Mouse (Mus musculus) heart, embryonic 14.5 days (tissue): ENCODE measurements around the gene Rhbdd1. TPM values are rescaled to one million over a fixed set of nuclear protein-coding genes. Genes with fewer than 3 reads are reported as not detected.

Experiments used
- ATAC-seq: fragments of 200-750 bp; cut with Nextera tagmentation; 2 replicates; pipeline ENCODE4 v1.8.0; 2017; ENCODE audit warnings: low read depth, moderate TSS enrichment; ENCODE audit not compliant: insufficient number of reproducible peaks, insufficient read depth, low FRiP score
- H3K27ac ChIP-seq, 2 experiments: fragments of 200-500 bp in 1 of 2; fragments of 300-500 bp in 1 of 2; sonication (generic) in 1 of 2; replicated peaks in 1 of 2; 2 replicates each; pipeline ENCODE4 v1.5.1; 2012 to 2014; ENCODE audit warnings: low read depth in 2 of 2, low read length in 2 of 2, control low read depth in 1 of 2, mild to moderate bottlenecking in 1 of 2, mixed read lengths in 1 of 2; ENCODE audit not compliant: control insufficient read depth in 1 of 2, insufficient read depth in 1 of 2
- H3K27me3 ChIP-seq: fragments of 300-500 bp; sonication (generic); 2 replicates; pipeline ENCODE4 v1.6.1; 2014; ENCODE audit warnings: mild to moderate bottlenecking, low read length, control low read depth; ENCODE audit not compliant: control insufficient read depth, insufficient read depth
- H3K36me3 ChIP-seq: fragments of 300-500 bp; sonication (generic); 2 replicates; pipeline ENCODE4 v1.6.1; 2014; ENCODE audit warnings: mild to moderate bottlenecking, control low read depth, low read length, mixed read lengths; ENCODE audit not compliant: control insufficient read depth, insufficient read depth
- H3K4me1 ChIP-seq, 2 experiments: fragments of 200-500 bp in 1 of 2; fragments of 300-500 bp in 1 of 2; sonication (generic) in 1 of 2; 2 replicates each; pipeline ENCODE4 v1.6.1; 2012 to 2014; ENCODE audit warnings: low read length in 2 of 2, control low read depth in 1 of 2, mixed read lengths in 1 of 2; ENCODE audit not compliant: control insufficient read depth in 2 of 2, insufficient read depth in 2 of 2
- H3K4me2 ChIP-seq: fragments of 300-500 bp; sonication (generic); 2 replicates; pipeline ENCODE4 v1.6.1; 2014; ENCODE audit warnings: mild to moderate bottlenecking, low read length
- H3K4me3 ChIP-seq, 2 experiments: fragments of 200-500 bp in 1 of 2; fragments of 300-500 bp in 1 of 2; sonication (generic) in 1 of 2; 2 replicates each; pipeline ENCODE4 v1.5.1; 2012 to 2014; ENCODE audit warnings: low read length in 2 of 2, mild to moderate bottlenecking in 2 of 2, control low read depth in 1 of 2, low read depth in 1 of 2, moderate library complexity in 1 of 2; ENCODE audit not compliant: control insufficient read depth in 1 of 2, insufficient read depth in 1 of 2
- H3K9ac ChIP-seq: fragments of 300-500 bp; sonication (generic); 2 replicates; pipeline ENCODE4 v1.6.1; 2014; ENCODE audit warnings: mild to moderate bottlenecking, low read length
- H3K9me3 ChIP-seq: fragments of 300-500 bp; sonication (generic); 2 replicates; pipeline ENCODE4 v1.6.1; 2016; ENCODE audit warnings: low read length, control low read depth; ENCODE audit not compliant: control insufficient read depth
- WGBS: fragments of 180-500 bp; shearing (Covaris S2); extraction: QIAGEN DNeasy Blood & Tissue Kit; methylation state at CpG from one replicate; pipeline ENCODE4 v1.1.7; 2014; 5-methylcytosine and 5-hydroxymethylcytosine counted together
- polyA plus RNA-seq: library from polyadenylated mRNA; unstranded; fragments of >200 nt; fragmentation: Nextera tagmentation; extraction: Ambion mirVana; gene quantifications from 2 replicates; pipeline ENCODE4 v1.2.1, GENCODE M21; 2014

Gene Rhbdd1
- polyA plus RNA-seq, 1 experiment from 2014 or later: 7.0 TPM

DNA sequence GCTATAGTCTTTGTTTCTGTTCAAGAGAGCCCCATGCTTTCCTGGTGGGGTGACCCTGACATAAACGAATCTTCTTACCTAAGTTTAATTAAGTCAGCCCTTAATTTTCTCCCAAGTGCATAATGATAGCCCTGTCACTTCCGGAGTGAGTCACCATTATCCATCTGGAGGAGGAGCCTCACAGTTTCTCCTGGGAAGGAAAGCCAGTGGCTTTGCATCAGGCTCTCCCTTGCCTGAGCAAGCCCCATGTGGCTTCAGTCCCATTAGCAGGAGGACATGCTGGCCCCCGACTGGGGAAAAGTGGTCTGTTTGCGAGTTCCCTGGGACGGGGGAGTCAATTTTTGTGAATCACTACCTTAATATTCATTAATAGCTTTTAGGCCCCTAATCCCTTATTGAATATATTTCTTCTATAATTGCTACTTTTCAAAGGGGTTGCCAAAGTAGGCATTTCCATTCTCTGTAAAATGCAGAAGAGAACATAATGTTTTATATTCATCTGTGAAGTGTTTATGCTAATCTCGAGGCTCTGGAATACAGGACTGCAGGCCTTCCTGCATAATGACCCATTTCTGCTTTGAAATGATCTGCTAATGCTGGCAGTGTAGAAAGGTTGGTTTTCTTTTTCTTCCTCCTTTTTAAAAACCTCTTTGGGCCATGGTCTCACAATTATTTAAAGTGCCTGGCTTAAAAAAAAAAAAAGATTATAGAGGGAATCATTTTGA lies 135.8 kb downstream of the Rhbdd1 start:
- Histone ChIP-seq H3K4me3 (no peak overlapping the region), H3K27me3 (no peaks in the 10 kb centered on the region), H3K4me2 (no peak overlapping the region), H3K27ac (no peak overlapping the region), H3K4me1 (peaks cover 0 to 2% of the 10 kb centered on the region in 2 experiments; a peak in 1 of 4 replicates), H3K9ac (no peak overlapping the region), H3K36me3 (no peaks in the 10 kb centered on the region), H3K9me3 (no peaks in the 10 kb centered on the region)
- no peak for ATAC-seq
- 44% methylated on average over 6 of the region's 6 CpGs for WGBS

DNA sequence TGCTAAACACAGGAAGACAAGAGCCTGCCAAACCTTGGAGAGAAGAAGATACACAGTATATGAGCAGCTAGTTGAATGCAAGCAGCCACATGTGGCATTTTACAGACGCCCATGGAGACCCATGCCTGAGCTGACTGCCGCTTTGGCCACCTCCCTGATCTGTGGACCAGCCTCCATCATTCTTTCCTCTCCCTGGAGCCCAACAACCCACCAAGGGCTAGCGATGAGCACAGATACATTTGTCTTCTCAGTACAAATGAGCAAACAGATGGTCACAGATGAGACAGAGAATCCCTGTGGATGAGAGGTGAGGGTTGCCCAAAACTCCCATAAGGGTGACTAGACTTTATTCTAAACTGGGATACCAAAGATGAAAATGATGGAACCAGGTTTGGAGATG lies 137.8 kb downstream of the Rhbdd1 start:
- H3K27ac ChIP-seq: no peak overlapping the region
- H3K4me3 ChIP-seq: no peak overlapping the region
- no peak overlapping the region for H3K4me2 ChIP-seq
- ATAC-seq: no peak
- no peaks in the 10 kb centered on the region for H3K36me3 ChIP-seq
- no peaks in the 10 kb centered on the region for H3K9me3 ChIP-seq
- H3K9ac ChIP-seq: no peak overlapping the region
- H3K27me3 ChIP-seq: no peaks in the 10 kb centered on the region
- H3K4me1 ChIP-seq: peaks cover 0 to 2% of the 10 kb centered on the region in 2 experiments; a peak in 1 of 4 replicates
- 84% methylated on average over 3 of the region's 3 CpGs for WGBS

DNA sequence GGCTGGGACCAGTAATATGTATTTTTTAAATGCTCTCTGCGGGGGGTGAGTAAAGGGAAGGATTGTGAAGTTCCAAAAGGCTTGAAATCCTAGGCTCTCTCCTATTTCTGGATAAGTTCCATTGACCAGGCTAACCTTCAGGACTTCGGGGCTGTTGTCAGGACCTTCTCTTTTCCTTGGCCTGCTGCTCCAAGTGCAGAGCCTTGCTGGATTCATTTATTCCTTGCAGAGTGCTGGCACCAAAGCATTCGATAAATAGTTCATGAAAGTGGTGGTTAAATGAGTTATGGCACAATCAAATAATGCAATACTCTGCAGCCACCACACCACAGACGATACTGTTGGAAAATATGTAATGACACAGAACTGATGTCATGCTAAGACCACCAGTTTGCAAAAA lies 143.1 kb downstream of the Rhbdd1 start:
- Histone ChIP-seq H3K9me3 (no peaks in the 10 kb centered on the region), H3K36me3 (no peaks in the 10 kb centered on the region), H3K4me3 (no peak overlapping the region), H3K9ac (no peak overlapping the region), H3K4me2 (no peak overlapping the region), H3K27me3 (no peaks in the 10 kb centered on the region), H3K27ac (no peak overlapping the region), H3K4me1 (no peaks in the 10 kb centered on the region)
- 76% methylated on average over 4 of the region's 4 CpGs for WGBS
- no peak for ATAC-seq

DNA sequence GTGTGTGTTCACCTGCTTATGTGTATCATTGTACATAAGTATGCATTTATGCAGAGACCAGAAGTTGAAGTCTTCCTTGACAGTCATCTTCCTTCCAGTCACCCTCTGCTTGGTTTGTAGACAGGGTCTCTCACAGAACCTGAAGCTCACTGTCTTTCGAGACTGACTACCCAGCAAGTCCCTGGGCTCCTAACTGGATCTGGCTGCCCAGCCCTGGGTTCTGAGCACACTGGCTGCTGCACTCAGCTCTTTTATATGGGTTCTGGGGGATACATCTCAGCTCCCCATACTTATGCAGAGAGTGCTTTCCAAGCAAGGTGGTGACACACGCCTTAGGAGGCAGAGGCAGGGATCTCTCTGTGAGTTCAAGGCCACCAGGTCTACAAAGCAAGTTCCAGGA lies 143.7 kb downstream of the Rhbdd1 start:
- H3K36me3 ChIP-seq: no peaks in the 10 kb centered on the region
- no peak overlapping the region for H3K4me2 ChIP-seq
- H3K4me3 ChIP-seq: no peak overlapping the region
- H3K27ac ChIP-seq: no peak overlapping the region
- no peaks in the 10 kb centered on the region for H3K9me3 ChIP-seq
- no peak for ATAC-seq
- H3K9ac ChIP-seq: no peak overlapping the region
- H3K27me3 ChIP-seq: no peaks in the 10 kb centered on the region
- 81% methylated on average over 2 of the region's 2 CpGs for WGBS
- H3K4me1 ChIP-seq: no peaks in the 10 kb centered on the region

- Histone ChIP-seq H3K4me1 (no peaks in the 10 kb centered on the region), H3K4me2 (no peak overlapping the region), H3K9ac (no peak overlapping the region), H3K27me3 (no peaks in the 10 kb centered on the region), H3K27ac (no peak overlapping the region), H3K4me3 (no peak overlapping the region), H3K36me3 (no peaks in the 10 kb centered on the region), H3K9me3 (no peaks in the 10 kb centered on the region)
- WGBS: 65% methylated on average over 4 of the region's 4 CpGs
- no peak for ATAC-seq
These were observed 144.8 kb downstream of the Rhbdd1 start for GRCm38 (mm10) chr1:82461041-82461440.

- Histone ChIP-seq H3K27me3 (no peaks in the 10 kb centered on the region), H3K9ac (no peak overlapping the region), H3K27ac (no peak overlapping the region), H3K4me2 (no peak overlapping the region), H3K9me3 (no peaks in the 10 kb centered on the region), H3K36me3 (no peaks in the 10 kb centered on the region), H3K4me3 (no peak overlapping the region), H3K4me1 (peaks cover 0 to 5% of the 10 kb centered on the region in 2 experiments; a peak in 1 of 4 replicates)
- ATAC-seq: no peak
- 73% methylated on average over 6 of the region's 6 CpGs for WGBS
These were observed 149.1 kb downstream of the Rhbdd1 start for GRCm38 (mm10) chr1:82465321-82465853.

- Histone ChIP-seq H3K4me2 (peak overlapping the region; percentile 11; the same call in 1 of the 2 replicates), H3K27me3 (no peaks in the 10 kb centered on the region), H3K4me3 (no peak overlapping the region), H3K36me3 (no peaks in the 10 kb centered on the region), H3K9ac (no peak overlapping the region), H3K4me1 (peaks cover 0 to 5% of the 10 kb centered on the region in 2 experiments; a peak in 1 of 4 replicates), H3K27ac (no peak overlapping the region), H3K9me3 (no peaks in the 10 kb centered on the region)
- WGBS: 48% methylated on average over 6 of the region's 6 CpGs
- ATAC-seq: no peak
These were observed 152.6 kb downstream of the Rhbdd1 start for GRCm38 (mm10) chr1:82468872-82469271.
